Mouse (Mus musculus) heart, adult 2 months (tissue): ENCODE data around the gene Tll2. TPM values are rescaled to one million over a fixed set of nuclear protein-coding genes. Genes with fewer than 3 reads are reported as not detected.

Source experiments
- DNase-seq, 2 experiments: peaks; one replicate each; pipeline ENCODE4 v3.0.0; 2021
- H3K27ac ChIP-seq: fragments of 200-600 bp; 2 replicates; pipeline ENCODE4 v1.8.1; 2022
- H3K27me3 ChIP-seq: fragments of 200-500 bp; 2 replicates; pipeline ENCODE4 v1.6.1; 2012; ENCODE audit warnings: mild to moderate bottlenecking, low read length, inconsistent platforms, mixed read lengths; ENCODE audit not compliant: control insufficient read depth, insufficient read depth
- H3K36me3 ChIP-seq: fragments of 200-500 bp; 2 replicates; pipeline ENCODE4 v1.6.1; 2012; ENCODE audit warnings: low read length, inconsistent platforms; ENCODE audit not compliant: control insufficient read depth, insufficient read depth
- H3K4me1 ChIP-seq: fragments of 200-500 bp; 2 replicates; pipeline ENCODE4 v1.6.1; 2011; ENCODE audit warnings: low read length; ENCODE audit not compliant: control insufficient read depth, insufficient read depth
- H3K4me3 ChIP-seq: fragments of 200-600 bp; 2 replicates; pipeline ENCODE4 v1.8.1; 2022
- H3K79me2 ChIP-seq: fragments of 200-500 bp; replicated peaks from 2 replicates; pipeline ENCODE4 v1.6.1; 2012; ENCODE audit warnings: mild to moderate bottlenecking, inconsistent platforms, low read length, moderate library complexity, mixed read lengths; ENCODE audit not compliant: control insufficient read depth, insufficient read depth
- H3K9ac ChIP-seq: fragments of 200-500 bp; 2 replicates; pipeline ENCODE4 v1.6.1; 2012; ENCODE audit warnings: low read depth, mild to moderate bottlenecking, control low read depth, inconsistent platforms, low read length, mixed read lengths
- CTCF ChIP-seq: fragments of 200-600 bp; IDR thresholded peaks from 2 replicates; pipeline ENCODE4 v1.8.1; 2022; ENCODE audit warnings: antibody characterized with exemption, mild to moderate bottlenecking, moderate library complexity
- EP300 ChIP-seq: fragments of 200-500 bp; IDR thresholded peaks from 2 replicates; pipeline ENCODE4 v1.6.1; 2011; ENCODE audit warnings: low read depth, low read length, control low read depth; ENCODE audit not compliant: insufficient read depth
- POLR2A ChIP-seq: fragments of 200-500 bp; IDR thresholded peaks from 2 replicates; pipeline ENCODE4 v1.6.1; 2011; ENCODE audit warnings: mild to moderate bottlenecking, low read depth, low read length, control low read depth; ENCODE audit not compliant: insufficient read depth
- WGBS: fragments of 180-500 bp; shearing (Covaris S2); methylation state at CpG from one replicate; pipeline ENCODE4 v1.1.7; 2018; 5-methylcytosine and 5-hydroxymethylcytosine counted together
- intact Hi-C: fragments of 180-260 bp; cut with DNase I; formaldehyde crosslinking; loops from one replicate; pipeline ENCODE4 v1.15.1; 2025
- polyA plus RNA-seq: library from polyadenylated mRNA; depleted of rRNA; stranded (reverse); fragments of >200 nt; gene quantifications from 2 replicates; pipeline ENCODE4 v1.2.3, GENCODE M21; 2012
- total RNA-seq, 2 experiments: library from RNA; stranded (reverse); gene quantifications; 2 replicates each; pipeline ENCODE4 v1.2.3; 2021

The Tll2 gene
- total and polyA plus RNA-seq, 3 experiments = 0.29 to 0.49 (median 0.41) TPM

DNA sequence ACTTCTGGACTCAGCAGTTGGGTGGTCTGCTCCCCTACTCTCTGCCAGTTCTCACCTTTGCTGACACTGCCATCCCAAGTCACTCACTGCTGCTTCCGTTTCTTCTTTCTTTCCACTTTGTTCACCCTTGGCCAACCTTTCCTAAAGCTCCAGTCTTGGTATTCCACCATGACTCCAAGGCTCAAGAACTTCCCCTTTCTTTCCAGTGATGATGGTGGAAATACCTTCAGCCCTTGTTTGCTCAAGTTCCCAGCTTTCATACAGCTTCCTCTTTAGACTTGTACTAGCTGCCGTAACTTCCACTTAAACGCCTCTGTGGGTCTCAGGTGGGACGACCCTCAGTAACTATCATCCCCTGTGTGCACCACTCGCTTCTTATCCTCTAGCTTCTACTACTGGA lies 35.4 kb upstream of the Tll2 start:
- Histone ChIP-seq H3K27me3 (no peaks in the 10 kb centered on the region), H3K9ac (no peak overlapping the region), H3K4me1 (no peaks in the 10 kb centered on the region; the same call in 1 of the 2 replicates), H3K4me3 (no peak overlapping the region), H3K36me3 (peaks cover 1% of the 10 kb centered on the region), H3K79me2 (no peaks in the 10 kb centered on the region), H3K27ac (no peak overlapping the region)
- no peak for DNase-seq
- WGBS = 92% methylated on average over 5 of the region's 5 CpGs
- intact Hi-C loops = no loop called here
- TF ChIP-seq POLR2A (no peak), EP300 (no peak), CTCF (no peak)

DNA sequence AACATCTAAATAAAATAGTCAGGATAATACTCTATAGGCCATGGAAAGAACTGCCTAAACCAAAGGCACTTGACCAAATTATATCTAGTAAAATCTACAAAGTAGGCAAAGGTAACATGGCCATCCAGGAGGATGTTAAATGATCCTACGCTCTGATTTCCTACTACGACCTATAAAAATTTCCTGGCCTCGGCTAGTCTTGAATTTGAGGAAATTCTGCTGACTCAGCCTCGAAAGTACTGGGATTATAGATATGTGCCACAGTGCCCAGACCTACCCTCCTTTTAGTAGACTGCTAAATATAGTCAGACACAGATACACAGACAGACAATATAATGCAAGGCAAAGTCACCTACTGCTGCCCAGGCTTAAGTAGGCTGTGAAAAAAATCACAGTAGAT lies 27.1 kb upstream of the Tll2 start:
- DNase-seq = no peak
- H3K4me3 ChIP-seq = no peak overlapping the region
- 73% methylated on average over 4 of the region's 4 CpGs for WGBS
- intact Hi-C loops = no loop called here
- peaks cover 14% of the 10 kb centered on the region for H3K36me3 ChIP-seq
- no peak overlapping the region for H3K27ac ChIP-seq
- H3K79me2 ChIP-seq = no peaks in the 10 kb centered on the region; the same call in 1 of the 2 replicates
- H3K9ac ChIP-seq = no peak overlapping the region
- peaks cover 2% of the 10 kb centered on the region; the same call in 1 of the 2 replicates for H3K4me1 ChIP-seq
- TF ChIP-seq POLR2A (no peak), CTCF (no peak), EP300 (no peak)
- no peaks in the 10 kb centered on the region for H3K27me3 ChIP-seq

DNA sequence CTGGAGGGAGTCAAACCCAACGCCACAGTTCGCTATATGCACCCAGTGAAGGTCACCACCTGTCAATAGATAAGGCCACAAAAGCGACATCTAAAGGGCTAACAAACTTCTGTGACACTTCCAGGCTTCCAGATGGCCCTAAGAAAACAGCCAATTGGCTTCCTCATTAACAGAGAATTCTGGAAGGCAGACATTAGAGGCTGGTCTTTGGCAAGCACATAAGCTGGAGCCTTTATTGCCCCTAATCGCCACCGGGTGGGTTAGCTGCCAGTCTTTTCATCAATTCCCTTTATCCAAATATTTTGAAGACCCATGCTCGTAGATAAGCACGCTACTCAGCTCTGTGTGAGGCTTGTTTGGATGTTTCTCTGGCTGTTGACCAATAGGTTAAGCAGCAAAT lies 1.7 kb upstream of the Tll2 start:
- Histone ChIP-seq H3K4me1 (peaks cover 1% of the 10 kb centered on the region), H3K9ac (no peak overlapping the region), H3K79me2 (no peaks in the 10 kb centered on the region), H3K27me3 (peaks cover 4% of the 10 kb centered on the region; the same call in 1 of the 2 replicates), H3K4me3 (no peak overlapping the region), H3K27ac (no peak overlapping the region), H3K36me3 (no peaks in the 10 kb centered on the region; the same call in 1 of the 2 replicates)
- no peak for DNase-seq
- TF ChIP-seq CTCF (no peak), EP300 (no peak), POLR2A (no peak)
- WGBS = 20% methylated on average over 7 of the region's 7 CpGs
- intact Hi-C loops = loop anchor here (5.0 kb wide), 2 partner anchors 101 to 121 kb away; no protein-coding TSS in a partner anchor

DNA sequence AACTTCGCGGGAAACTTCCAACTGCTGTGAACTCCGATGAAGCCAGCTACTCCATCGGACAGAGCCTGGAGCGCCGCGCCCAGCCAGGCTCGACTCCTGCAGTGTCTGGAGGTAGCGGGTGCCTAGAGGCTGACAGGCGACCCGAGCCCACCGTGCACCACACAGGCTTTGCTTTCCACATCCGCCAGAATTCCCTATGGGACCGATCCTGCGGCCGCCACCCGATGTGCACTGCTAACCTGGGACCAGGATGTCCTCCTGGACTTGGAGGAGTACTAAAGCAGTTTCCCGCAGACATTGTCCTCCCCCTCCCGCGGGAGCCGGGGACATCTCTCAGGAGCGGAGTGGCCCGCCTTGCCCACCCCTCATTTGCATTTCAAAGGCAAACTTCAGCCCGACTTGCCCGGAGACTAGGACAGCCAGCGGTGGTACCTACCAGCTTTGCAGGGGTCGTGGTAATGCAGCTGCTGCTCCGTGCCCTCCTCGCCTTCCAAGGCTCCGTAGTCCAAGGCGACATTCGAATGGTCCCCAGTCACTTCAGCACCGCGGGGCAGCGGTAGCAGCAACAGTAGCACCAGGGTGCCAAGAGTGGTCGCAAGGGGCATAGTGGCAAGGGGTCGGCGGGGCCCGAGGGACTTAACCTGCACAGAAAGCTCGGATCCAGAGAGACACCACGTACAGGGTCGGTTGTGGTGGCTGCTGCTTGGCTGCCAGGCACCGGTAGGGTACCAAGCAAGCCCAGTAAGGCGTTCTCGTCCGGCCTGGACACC lies 409 bp downstream of the Tll2 start:
- under 1% methylated on average over 46 of the region's 46 CpGs for WGBS
- Histone ChIP-seq H3K9ac (peak overlapping the region; percentile 30; the same call in 1 of the 2 replicates), H3K27ac (no peak overlapping the region), H3K36me3 (no peaks in the 10 kb centered on the region), H3K4me1 (peaks cover 1% of the 10 kb centered on the region), H3K4me3 (peak overlapping the region; percentile 36), H3K79me2 (no peaks in the 10 kb centered on the region), H3K27me3 (peaks cover 4% of the 10 kb centered on the region; the same call in 1 of the 2 replicates)
- intact Hi-C loops = loop anchor here (5.0 kb wide), 2 partner anchors 99 to 119 kb away; no protein-coding TSS in a partner anchor
- TF ChIP-seq CTCF (no peak), POLR2A (no peak), EP300 (no peak)
- no peak for DNase-seq

DNA sequence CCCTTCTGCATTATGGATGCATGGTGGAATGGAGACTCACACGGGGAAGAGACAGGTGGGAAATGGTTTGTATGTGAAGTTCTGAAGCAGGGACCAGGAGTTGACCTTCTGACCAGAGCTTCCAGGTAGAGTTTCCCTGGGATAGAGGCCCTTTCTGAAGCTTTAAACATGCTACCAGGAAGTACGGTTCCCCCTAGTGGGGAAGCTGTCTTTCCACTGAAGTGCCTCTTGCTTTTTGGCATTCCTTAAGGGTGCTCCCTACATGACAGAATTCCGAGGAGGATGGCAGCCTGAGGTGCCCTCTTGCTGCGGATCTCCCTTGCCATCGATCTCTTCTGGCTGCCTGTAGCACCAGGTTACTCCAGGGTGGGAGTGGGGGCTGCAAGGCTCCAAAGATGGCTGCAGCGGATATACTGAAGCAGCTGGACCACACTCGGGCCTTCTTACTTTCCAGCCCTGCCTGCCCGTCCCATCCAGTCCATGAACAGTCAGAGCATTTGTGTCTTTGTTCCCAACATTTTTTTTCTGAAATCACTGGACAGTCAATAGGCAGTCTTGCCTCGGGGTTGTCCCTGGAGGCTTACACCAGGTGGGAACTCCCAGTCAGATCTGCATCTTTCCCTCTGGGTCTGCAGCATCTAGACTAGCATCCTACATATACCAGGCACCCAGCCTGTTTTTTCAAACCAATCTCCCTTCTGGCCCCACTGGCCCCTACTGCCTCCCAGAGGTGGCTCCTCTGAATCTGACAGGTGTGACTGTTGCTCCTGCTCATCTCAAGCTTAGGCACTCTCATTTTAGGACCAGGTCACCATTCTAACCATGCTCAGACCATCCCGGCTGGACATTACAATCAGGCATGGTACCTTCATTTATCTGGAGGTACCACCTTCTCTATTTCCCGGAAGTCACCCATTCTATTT lies 2.2 kb downstream of the Tll2 start:
- Histone ChIP-seq H3K4me1 (peaks cover 1% of the 10 kb centered on the region), H3K27ac (no peak overlapping the region), H3K27me3 (peaks cover 4% of the 10 kb centered on the region; the same call in 1 of the 2 replicates), H3K36me3 (no peaks in the 10 kb centered on the region), H3K79me2 (no peaks in the 10 kb centered on the region), H3K4me3 (no peak overlapping the region), H3K9ac (no peak overlapping the region)
- no peak for DNase-seq
- 67% methylated on average over 11 of the region's 11 CpGs for WGBS
- intact Hi-C loops = loop anchor here (5.0 kb wide), 2 partner anchors 97 to 117 kb away; no protein-coding TSS in a partner anchor
- TF ChIP-seq CTCF = peak; percentile 62
- no peak for TF ChIP-seq EP300
